ENCODE assay signal across 18 mouse cellular contexts in the genomic region with DNA sequence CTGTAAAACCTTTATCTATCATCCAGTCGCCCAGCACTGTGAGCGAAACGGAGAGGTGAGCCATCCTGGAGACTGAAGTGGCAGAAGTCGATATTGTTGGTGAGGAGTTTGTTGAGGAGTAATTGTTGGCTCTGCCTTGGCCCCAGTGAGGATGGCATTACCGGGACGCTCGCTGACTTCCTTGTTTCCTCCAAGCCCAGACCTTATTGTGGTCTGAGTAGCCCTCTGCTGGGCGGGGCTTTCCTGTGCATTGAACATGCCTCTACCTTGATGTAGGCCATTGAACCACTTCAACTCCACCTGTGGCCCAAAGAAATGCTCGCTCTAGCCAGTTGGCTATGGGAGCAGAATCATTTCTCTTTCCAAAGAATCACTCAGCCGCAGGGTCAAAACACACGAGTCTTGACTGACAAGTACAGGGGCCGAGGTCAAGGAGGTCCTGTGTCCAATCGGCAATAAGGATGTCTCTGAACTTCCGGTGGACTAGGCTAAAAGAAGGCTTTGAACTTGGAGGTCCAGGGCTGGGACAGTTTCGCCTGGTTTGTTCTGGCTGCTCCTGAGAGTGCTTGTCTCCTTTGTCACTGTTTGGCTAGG. TPM values are rescaled to one million over a fixed set of nuclear protein-coding genes. Genes with fewer than 3 reads are reported as not detected.
DNase-seq lines count a peak whose midpoint lies in the region; ATAC-seq and TF ChIP-seq lines count a peak whose summit lies in the region.
"Had no signal": no experiment of that assay in that cellular context is flagged by ENCODE, and none has a peak within 500 bp of the region (broad histone marks: within the 10 kb centered on the region; RNA-seq: fewer than 3 reads in every experiment).

No protein-coding gene starts in this region.

- peaks cover 35% of the 10 kb centered on the region for H3K4me1 ChIP-seq in kidney, embryonic 15.5 days
- no peaks in the 10 kb centered on the region for H3K4me1 ChIP-seq in kidney, adult 2 months (ENCODE audit: control insufficient read depth, insufficient read depth, low read length)
- peaks cover 16% of the 10 kb centered on the region for H3K4me1 ChIP-seq in neural tube, embryonic 14.5 days (ENCODE audit: control insufficient read depth, insufficient read depth, low read length)

- no peak for DNase-seq in kidney, adult 2 months
- DNase-seq in lung, postnatal 36 days: peak; percentile 44
- no peak for DNase-seq in lung, postnatal 4 days
- peak; percentile 83 for DNase-seq in R1 (ENCODE audit: low read depth, low spot score)
- DNase-seq: adrenal gland, adult 8-10 months; cerebellum, adult 11 months; cerebellum, postnatal 14 days; heart, postnatal 4 days; kidney, postnatal 25 days; layer of hippocampus, adult 9-11 months; right cerebral cortex, adult 18-20 months had no signal

- H3K9me3 ChIP-seq in kidney, embryonic 15.5 days (replicated peaks): no peaks in the 10 kb centered on the region
- H3K9me3 ChIP-seq in neural tube, embryonic 14.5 days (ENCODE audit: control insufficient read depth, low read length): no peaks in the 10 kb centered on the region
- H3K9me3 ChIP-seq: forebrain, embryonic 15.5 days; intestine, embryonic 15.5 days; lung, embryonic 15.5 days had no signal

- no peaks in the 10 kb centered on the region; the same call in 1 of the 2 replicates for H3K36me3 ChIP-seq in kidney, embryonic 15.5 days
- H3K36me3 ChIP-seq in kidney, adult 2 months (ENCODE audit: control insufficient read depth, insufficient read depth, low read length): no peaks in the 10 kb centered on the region
- H3K36me3 ChIP-seq in neural tube, embryonic 14.5 days (ENCODE audit: control insufficient read depth, insufficient read depth, low read length): peaks cover 3% of the 10 kb centered on the region; the same call in 1 of the 2 replicates
- H3K36me3 ChIP-seq: intestine, embryonic 15.5 days; lung, embryonic 15.5 days had no signal

- no peak overlapping the region for H3K27ac ChIP-seq in kidney, embryonic 15.5 days
- H3K27ac ChIP-seq in kidney, adult 2 months (ENCODE audit: insufficient read depth, low read depth, low read length): no peak overlapping the region
- peak overlapping the region; percentile 55; the same call in 1 of the 2 replicates for H3K27ac ChIP-seq in neural tube, embryonic 14.5 days (ENCODE audit: low read depth, low read length)
- H3K27ac ChIP-seq: intestine, embryonic 15.5 days; lung, embryonic 15.5 days had no signal

- ATAC-seq in kidney, embryonic 15.5 days (replicated peaks; ENCODE audit: low FRiP score): 0 out of 2 replicates have a peak, but pooled peaks have one; percentile 16
- no peak for ATAC-seq in neural tube, embryonic 14.5 days (ENCODE audit: low read depth)
- no peak for ATAC-seq in frontal cortex, adult (ENCODE audit: low TSS enrichment)
- ATAC-seq: intestine, embryonic 15.5 days had no signal

- H3K4me2 ChIP-seq in kidney, embryonic 15.5 days: no peak overlapping the region
- no peak overlapping the region for H3K4me2 ChIP-seq in neural tube, embryonic 14.5 days (ENCODE audit: low read depth, low read length)
- H3K4me2 ChIP-seq: forebrain, embryonic 15.5 days; intestine, embryonic 15.5 days; lung, embryonic 15.5 days; midbrain, embryonic 11.5 days had no signal

- H3K27me3 ChIP-seq in kidney, embryonic 15.5 days: no peaks in the 10 kb centered on the region
- no peaks in the 10 kb centered on the region for H3K27me3 ChIP-seq in kidney, adult 2 months (replicated peaks; ENCODE audit: control insufficient read depth, insufficient read depth, low read length)
- no peaks in the 10 kb centered on the region for H3K27me3 ChIP-seq in neural tube, embryonic 14.5 days (ENCODE audit: control insufficient read depth, insufficient read depth, low read length)
- H3K27me3 ChIP-seq: forebrain, embryonic 15.5 days; intestine, embryonic 15.5 days; lung, embryonic 15.5 days had no signal

- TF ChIP-seq POLR2A in kidney, adult 2 months (IDR thresholded peaks at IDR 0.05; ENCODE audit: low read depth, low read length): no peak

- 60% methylated on average over 15 of the region's 15 CpGs for WGBS in kidney, embryonic 15.5 days
- 62% methylated on average over 15 of the region's 15 CpGs for WGBS in kidney, adult 2 months
- 68% methylated on average over 15 of the region's 15 CpGs for WGBS in neural tube, embryonic 14.5 days

- no peak overlapping the region for H3K9ac ChIP-seq in kidney, embryonic 15.5 days
- no peak overlapping the region for H3K9ac ChIP-seq in neural tube, embryonic 14.5 days (replicated peaks; ENCODE audit: low read depth, low read length)
- H3K9ac ChIP-seq: forebrain, embryonic 15.5 days; intestine, embryonic 15.5 days; lung, embryonic 15.5 days had no signal

- H3K4me3 ChIP-seq in kidney, embryonic 15.5 days (replicated peaks): no peak overlapping the region
- H3K4me3 ChIP-seq in kidney, adult 2 months (ENCODE audit: insufficient read depth, low read depth, low read length): no peak overlapping the region
- no peak overlapping the region for H3K4me3 ChIP-seq in neural tube, embryonic 14.5 days (ENCODE audit: low read depth, low read length)
- H3K4me3 ChIP-seq: forebrain, embryonic 15.5 days; intestine, embryonic 15.5 days; lung, embryonic 15.5 days had no signal

- no peak for TF ChIP-seq CTCF in kidney, adult 2 months (conservative IDR thresholded peaks at IDR 0.05; ENCODE audit: insufficient read depth, insufficient read length, low read depth, low read length)

RNA-seq across cellular contexts. Expression of gene Dapk1, which starts 13.4 kb away (rescaled TPM):
- 21.9 and 26.0 TPM in 2 replicates for polyA plus RNA-seq in kidney, embryonic 15.5 days (2015; fragmentation: Nextera tagmentation; extraction: Ambion mirVana)
- 39.5 and 50.8 TPM in 2 replicates for polyA plus RNA-seq in kidney, adult 2 months (2012; rRNA removed)
- polyA plus RNA-seq in neural tube, embryonic 14.5 days (2014; fragmentation: Nextera tagmentation; extraction: Ambion mirVana): 31.6 and 34.5 TPM in 2 replicates

Comparison
In these comparisons a context has a peak if more than half of its experiments do, and no peak if none do; other contexts are left out.
1. DNase-seq: peak in lung, postnatal 36 days (single experiment) and R1 (single experiment); none in kidney, adult 2 months (single experiment) and lung, postnatal 4 days (0 of 2).